Mouse (Mus musculus) MEL (cell line): Measurements from ENCODE around the gene Myo18a. TPM values are rescaled to one million over a fixed set of nuclear protein-coding genes. Genes with fewer than 3 reads are reported as not detected.

ENCODE experiments used
- DNase-seq: peaks from one replicate; pipeline ENCODE4 v3.0.0; 2011; ENCODE audit warnings: low read depth, low spot score
- H3K27ac ChIP-seq: 2 replicates; pipeline ENCODE4 v1.5.1; 2012; ENCODE audit warnings: low read depth, mild to moderate bottlenecking, control low read depth, low read length, moderate library complexity; ENCODE audit not compliant: control insufficient read depth
- H3K27me3 ChIP-seq, 2 experiments: fragments of 150-350 bp in 1 of 2; sonication (generic) in 1 of 2; 2 replicates each; pipeline ENCODE4 v1.6.1; 2012; ENCODE audit warnings: low read length in 2 of 2, mild to moderate bottlenecking in 2 of 2, improper control_type of control experiment in 1 of 2, moderate library complexity in 1 of 2; ENCODE audit not compliant: insufficient read depth in 2 of 2, control insufficient read depth in 1 of 2
- H3K36me3 ChIP-seq, 2 experiments: 2 replicates each; pipeline ENCODE4 v1.6.1; 2012 to 2014; ENCODE audit warnings: low read length in 2 of 2, improper control_type of control experiment in 1 of 2, inconsistent platforms in 1 of 2, mild to moderate bottlenecking in 1 of 2; ENCODE audit not compliant: insufficient read depth in 2 of 2, control insufficient read depth in 1 of 2
- H3K4me1 ChIP-seq, 2 experiments: fragments of 150-350 bp in 1 of 2; sonication (generic) in 1 of 2; 2 replicates each; pipeline ENCODE4 v1.6.1; 2012; ENCODE audit warnings: low read length in 2 of 2, improper control_type of control experiment in 1 of 2, mild to moderate bottlenecking in 1 of 2; ENCODE audit not compliant: insufficient read depth in 2 of 2, control insufficient read depth in 1 of 2
- H3K4me3 ChIP-seq, 2 experiments: fragments of 150-350 bp in 1 of 2; sonication (generic) in 1 of 2; 2 replicates each; pipeline ENCODE4 v1.5.1; 2012; ENCODE audit warnings: low read depth in 2 of 2, low read length in 2 of 2, mild to moderate bottlenecking in 2 of 2, moderate library complexity in 2 of 2, control low read depth in 1 of 2, improper control_type of control experiment in 1 of 2; ENCODE audit not compliant: control insufficient read depth in 1 of 2, insufficient read depth in 1 of 2
- H3K79me2 ChIP-seq: 2 replicates; pipeline ENCODE4 v1.6.1; 2012; ENCODE audit warnings: mild to moderate bottlenecking, low read length, moderate library complexity; ENCODE audit not compliant: control insufficient read depth, poor library complexity, insufficient read depth
- H3K9ac ChIP-seq: 2 replicates; pipeline ENCODE4 v1.6.1; 2012; ENCODE audit warnings: low read depth, mild to moderate bottlenecking, control low read depth, low read length, moderate library complexity; ENCODE audit not compliant: control insufficient read depth, poor library complexity, severe bottlenecking
- H3K9me3 ChIP-seq: fragments of 150-350 bp; sonication (generic); replicated peaks from 2 replicates; pipeline ENCODE4 v1.6.1; 2012; ENCODE audit warnings: mild to moderate bottlenecking, low read length, improper control_type of control experiment, moderate library complexity; ENCODE audit not compliant: insufficient read depth
- BHLHE40 ChIP-seq: IDR thresholded peaks from 2 replicates; pipeline ENCODE4 v1.6.1; 2012; ENCODE audit warnings: low read depth, mild to moderate bottlenecking, inconsistent platforms, low read length, improper control_type of control experiment, borderline replicate concordance
- CHD1 ChIP-seq: IDR thresholded peaks from 2 replicates; pipeline ENCODE4 v1.6.1; 2012; ENCODE audit warnings: low read depth, mild to moderate bottlenecking, inconsistent platforms, low read length, improper control_type of control experiment
- CHD2 ChIP-seq: IDR thresholded peaks from 2 replicates; pipeline ENCODE4 v1.6.1; 2011; ENCODE audit warnings: low read length, improper control_type of control experiment
- EP300 ChIP-seq, 2 experiments: IDR thresholded peaks; 2 replicates each; pipeline ENCODE4 v1.6.1; 2011; ENCODE audit warnings: improper control_type of control experiment in 2 of 2, low read length in 2 of 2, low read depth in 1 of 2, mild to moderate bottlenecking in 1 of 2
- GABPA ChIP-seq: IDR thresholded peaks from 2 replicates; pipeline ENCODE4 v1.6.1; 2012; ENCODE audit warnings: low read depth, mild to moderate bottlenecking, inconsistent platforms, low read length, improper control_type of control experiment, moderate library complexity
- GATA1 ChIP-seq: IDR thresholded peaks from 2 replicates; pipeline ENCODE4 v1.6.1; 2011; ENCODE audit warnings: low read depth, low read length, improper control_type of control experiment
- KAT2A ChIP-seq: conservative IDR thresholded peaks from 2 replicates; pipeline ENCODE4 v1.6.1; 2012; ENCODE audit warnings: low read depth, low read length, improper control_type of control experiment, inconsistent platforms
- MAFK ChIP-seq: IDR thresholded peaks from 2 replicates; pipeline ENCODE4 v1.6.1; 2011; ENCODE audit warnings: low read depth, mild to moderate bottlenecking, low read length, improper control_type of control experiment, borderline replicate concordance
- MEF2A ChIP-seq: IDR thresholded peaks from 2 replicates; pipeline ENCODE4 v1.6.1; 2014; ENCODE audit warnings: low read depth, mild to moderate bottlenecking, inconsistent platforms, low read length, improper control_type of control experiment; ENCODE audit not compliant: poor library complexity, insufficient replicate concordance, severe bottlenecking; ENCODE audit errors: extremely low read depth
- MXI1 ChIP-seq: IDR thresholded peaks from 2 replicates; pipeline ENCODE4 v1.6.1; 2011; ENCODE audit warnings: mild to moderate bottlenecking, low read depth, low read length, improper control_type of control experiment
- MYB ChIP-seq: IDR thresholded peaks from 2 replicates; pipeline ENCODE4 v1.6.1; 2011; ENCODE audit warnings: mild to moderate bottlenecking, low read depth, low read length, improper control_type of control experiment
- MYC ChIP-seq: IDR thresholded peaks from 2 replicates; pipeline ENCODE4 v1.6.1; 2011; ENCODE audit warnings: low read depth, mild to moderate bottlenecking, low read length, improper control_type of control experiment, moderate library complexity
- NELFE ChIP-seq: IDR thresholded peaks from 2 replicates; pipeline ENCODE4 v1.6.1; 2011; ENCODE audit warnings: low read depth, low read length, improper control_type of control experiment
- POLR2A ChIP-seq, 2 experiments: IDR thresholded peaks; 2 replicates each; pipeline ENCODE4 v1.6.1; 2011 to 2012; ENCODE audit warnings: low read length in 2 of 2, mild to moderate bottlenecking in 2 of 2, control low read depth in 1 of 2, improper control_type of control experiment in 1 of 2, low read depth in 1 of 2, moderate library complexity in 1 of 2; ENCODE audit not compliant: control insufficient read depth in 1 of 2, insufficient read depth in 1 of 2, poor library complexity in 1 of 2
- POLR2AphosphoS2 ChIP-seq: IDR thresholded peaks from 2 replicates; pipeline ENCODE4 v1.6.1; 2011; ENCODE audit warnings: low read length, improper control_type of control experiment
- POLR2AphosphoS5 ChIP-seq: IDR thresholded peaks from 2 replicates; pipeline ENCODE4 v1.6.1; 2012; ENCODE audit warnings: low read depth, borderline replicate concordance, mild to moderate bottlenecking, inconsistent platforms, low read length, moderate library complexity, mixed read lengths
- RAD21 ChIP-seq: IDR thresholded peaks from 2 replicates; pipeline ENCODE4 v1.6.1; 2011; ENCODE audit warnings: mild to moderate bottlenecking, low read depth, low read length, improper control_type of control experiment
- RCOR1 ChIP-seq: IDR thresholded peaks from 2 replicates; pipeline ENCODE4 v1.6.1; 2012; ENCODE audit warnings: low read depth, mild to moderate bottlenecking, inconsistent platforms, low read length, improper control_type of control experiment
- SIN3A ChIP-seq: IDR thresholded peaks from 2 replicates; pipeline ENCODE4 v1.6.1; 2012; ENCODE audit warnings: low read length, improper control_type of control experiment, inconsistent platforms
- SMC3 ChIP-seq: IDR thresholded peaks from 2 replicates; pipeline ENCODE4 v1.6.1; 2011; ENCODE audit warnings: low read depth, low read length, improper control_type of control experiment
- TBP ChIP-seq: IDR thresholded peaks from 2 replicates; pipeline ENCODE4 v1.8.0; 2011; ENCODE audit warnings: low read depth, low read length, improper control_type of control experiment
- UBTF ChIP-seq: IDR thresholded peaks from 2 replicates; pipeline ENCODE4 v1.6.1; 2012; ENCODE audit warnings: low read depth, mild to moderate bottlenecking, inconsistent platforms, low read length, improper control_type of control experiment, moderate library complexity, borderline replicate concordance; ENCODE audit not compliant: insufficient read depth
- ZC3H11A ChIP-seq: IDR thresholded peaks from 2 replicates; pipeline ENCODE4 v1.6.1; 2012; ENCODE audit warnings: low read depth, mild to moderate bottlenecking, inconsistent platforms, low read length, improper control_type of control experiment
- ZKSCAN1 ChIP-seq: IDR thresholded peaks from 2 replicates; pipeline ENCODE4 v1.6.1; 2012; ENCODE audit warnings: low read depth, mild to moderate bottlenecking, inconsistent platforms, low read length, improper control_type of control experiment, moderate library complexity
- polyA plus RNA-seq, 2 experiments: library from polyadenylated mRNA; stranded (reverse) in 1 of 2; unstranded in 1 of 2; fragments of >175 nt in 1 of 2; fragments of >200 nt in 1 of 2; gene quantifications; 2 replicates each; pipeline versions ENCODE4 v1.2.1 to v1.2.4; 2012; ENCODE audit warnings: low replicate concordance in 2 of 2, low read depth in 1 of 2; ENCODE audit not compliant: insufficient read length in 2 of 2, insufficient read depth in 1 of 2, missing spikeins in 1 of 2
- total RNA-seq: library from RNA; depleted of rRNA; stranded (reverse); fragments of 300-350 nt; gene quantifications from 2 replicates; pipeline ENCODE4 v1.2.3, GENCODE M21; 2012

Myo18a gene
- total and polyA plus RNA-seq, 3 experiments: 13.1 to 18.0 TPM; not detected in 1

DNA sequence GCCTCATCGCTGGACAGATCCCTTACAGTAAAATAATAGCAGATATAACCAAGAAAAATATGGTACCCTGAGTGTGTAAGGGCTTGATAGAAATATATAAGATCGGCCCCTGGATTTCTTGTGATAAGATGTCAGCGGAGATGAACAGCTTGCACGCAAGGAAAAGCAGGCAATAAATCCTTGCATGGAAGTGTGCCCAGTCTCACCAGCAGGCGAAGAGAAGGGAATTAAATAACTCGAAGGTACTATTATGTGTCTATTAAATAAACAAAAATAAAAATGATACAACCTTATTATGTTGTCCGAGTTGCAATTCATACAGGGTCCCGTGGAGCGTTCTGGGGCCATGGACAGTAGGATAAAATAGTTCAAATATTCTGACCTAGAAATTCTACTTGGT is 133.0 kb downstream of the Myo18a start (continued):
- no peak for TF ChIP-seq POLR2A (IDR thresholded peaks at IDR 0.05; ENCODE audit: control insufficient read depth in 1 of 2, insufficient read depth in 1 of 2, low read depth in 1 of 2, low read length in 2 of 2, poor library complexity in 1 of 2)
- TF ChIP-seq SIN3A: no peak
- TF ChIP-seq MEF2A: no peak

- no peak overlapping the region for H3K9ac ChIP-seq
Observed at GRCm38 (mm10) chr11:77896480-77896819, 133.4 kb downstream of the Myo18a start.

DNA sequence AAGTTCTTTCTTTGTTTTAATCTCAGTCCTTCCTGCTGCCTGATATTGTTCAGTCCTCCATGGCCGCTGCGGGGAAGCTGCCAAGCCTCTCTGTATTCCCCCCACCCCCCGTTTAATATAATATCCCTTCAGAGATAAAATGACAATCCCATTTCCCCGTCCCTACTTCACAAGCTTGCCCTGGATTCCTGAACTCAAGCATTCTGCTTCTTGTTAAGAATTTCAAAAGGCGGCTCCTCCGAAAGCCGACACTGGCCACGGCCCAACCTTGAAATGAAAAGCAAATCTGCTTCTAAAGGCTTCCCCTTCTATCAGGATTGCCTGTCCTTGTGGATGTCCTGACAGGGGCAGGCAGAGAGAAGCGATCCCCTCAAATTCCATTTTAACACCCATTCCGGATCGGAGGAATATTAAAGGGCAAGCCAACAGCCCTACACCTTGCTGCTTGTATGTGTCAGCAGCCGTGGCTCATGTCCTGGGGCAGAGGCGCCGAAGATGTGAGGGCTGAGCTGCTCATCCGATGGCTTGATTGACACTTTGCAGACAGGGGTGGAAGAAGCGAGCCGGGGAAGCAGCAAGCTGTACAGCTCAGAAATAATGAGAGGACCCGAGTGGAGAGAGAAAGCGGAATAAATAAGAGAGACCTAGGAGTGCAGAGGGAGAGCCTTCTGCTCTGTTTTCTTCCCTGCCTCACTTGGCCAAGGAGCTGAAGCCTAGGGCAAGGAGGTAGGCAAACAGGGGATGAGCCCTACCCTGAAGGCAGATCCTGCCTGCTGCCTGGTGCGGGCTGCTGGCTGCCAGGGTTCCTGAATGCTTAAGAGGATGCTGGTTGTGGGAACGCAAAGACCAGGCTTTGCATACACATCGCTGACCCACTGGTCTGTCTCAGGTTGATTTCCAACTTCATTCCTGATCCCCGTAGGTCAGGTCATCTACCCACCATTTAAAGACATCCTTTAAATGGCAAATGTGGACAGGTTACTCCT is 134.1 kb downstream of the Myo18a start:
- no peak for DNase-seq
- no peak overlapping the region for H3K9ac ChIP-seq
- no peaks in the 10 kb centered on the region for H3K79me2 ChIP-seq
- no peak overlapping the region for H3K27ac ChIP-seq
- no peaks in the 10 kb centered on the region for H3K4me1 ChIP-seq
- no peaks in the 10 kb centered on the region for H3K9me3 ChIP-seq
- no peaks in the 10 kb centered on the region for H3K36me3 ChIP-seq
- TF ChIP-seq POLR2A (IDR thresholded peaks at IDR 0.05; ENCODE audit: control insufficient read depth in 1 of 2, insufficient read depth in 1 of 2, low read depth in 1 of 2, low read length in 2 of 2, poor library complexity in 1 of 2) (no peak), POLR2AphosphoS2 (no peak), MXI1 (no peak), CHD1 (no peak), KAT2A (no peak), MAFK (no peak), RAD21 (no peak), SMC3 (no peak), BHLHE40 (no peak), MYC (no peak), GABPA (no peak), CHD2 (no peak), POLR2AphosphoS5 (no peak), ZKSCAN1 (no peak), UBTF (no peak), ZC3H11A (no peak), MYB (no peak), RCOR1 (no peak), EP300 (IDR thresholded peaks at IDR 0.05; ENCODE audit: low read depth in 1 of 2, low read length in 2 of 2) (no peak)
- peaks cover 15 to 29% of the 10 kb centered on the region in 2 experiments for H3K27me3 ChIP-seq
- no peak overlapping the region for H3K4me3 ChIP-seq

More at GRCm38 (mm10) chr11:77896480-77896819, 133.4 kb downstream of the Myo18a start:
- no peak for TF ChIP-seq MYB
- TF ChIP-seq TBP: no peak
- no peak for TF ChIP-seq NELFE
- no peak for TF ChIP-seq GATA1
- DNase-seq: no peak
- H3K4me1 ChIP-seq: no peaks in the 10 kb centered on the region
- peaks cover 19 to 31% of the 10 kb centered on the region in 2 experiments for H3K27me3 ChIP-seq
- no peaks in the 10 kb centered on the region for H3K36me3 ChIP-seq
- no peaks in the 10 kb centered on the region for H3K9me3 ChIP-seq
- no peak overlapping the region for H3K4me3 ChIP-seq
- H3K79me2 ChIP-seq: no peaks in the 10 kb centered on the region
- H3K27ac ChIP-seq: no peak overlapping the region
